Mouse (Mus musculus) olfactory bulb, adult 2 months (tissue): Measurements from ENCODE around the gene Tbl1xr1.

Source experiments
- CTCF ChIP-seq: fragments of 200-500 bp; IDR thresholded peaks from 2 replicates; pipeline ENCODE4 v1.5.1; 2012; ENCODE audit warnings: low read depth, mild to moderate bottlenecking, low read length, moderate library complexity; ENCODE audit not compliant: insufficient read depth
- POLR2A ChIP-seq: fragments of 200-500 bp; IDR thresholded peaks from 2 replicates; pipeline ENCODE4 v1.6.1; 2012; ENCODE audit warnings: mild to moderate bottlenecking, low read depth, low read length, moderate library complexity; ENCODE audit not compliant: insufficient read depth

GRCm38 (mm10) chr3:22192931-22193330 lies 116.5 kb downstream of the Tbl1xr1 start:
- TF ChIP-seq CTCF: no peak
- TF ChIP-seq POLR2A: no peak
